ENCODE assay signal across 21 mouse cellular contexts in the genomic region with DNA sequence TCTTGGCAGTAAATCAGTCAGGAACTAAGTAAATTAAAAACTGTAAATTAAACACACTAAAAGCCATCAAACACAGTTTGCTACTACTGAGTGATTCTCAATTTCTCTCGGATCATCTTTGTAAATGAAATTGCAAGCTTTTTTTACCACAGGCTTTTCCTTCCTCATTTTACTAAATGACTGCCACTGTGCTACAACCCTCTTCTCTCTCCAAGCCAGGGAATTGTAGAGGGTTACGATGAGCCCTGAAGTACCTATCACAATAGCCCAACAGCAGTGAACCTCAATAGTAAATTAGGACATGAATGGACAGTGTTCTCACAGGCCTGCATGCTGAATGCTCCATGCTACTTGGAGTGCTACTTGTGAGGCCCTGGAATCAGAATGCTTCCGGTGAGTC. TPM values are rescaled to one million over a fixed set of nuclear protein-coding genes. Genes with fewer than 3 reads are reported as not detected.
"Had no signal": no experiment of that assay in that cellular context is flagged by ENCODE, and none has a peak within 500 bp of the region (broad histone marks: within the 10 kb centered on the region; RNA-seq: fewer than 3 reads in every experiment).

No protein-coding gene starts in this region.

- H3K4me2 ChIP-seq: limb, embryonic 13.5 days; liver, embryonic 12.5 days; midbrain, embryonic 12.5 days; neural tube, embryonic 13.5 days; stomach, embryonic 15.5 days had no signal

- H3K9me3 ChIP-seq: limb, embryonic 13.5 days; liver, embryonic 12.5 days; midbrain, embryonic 12.5 days; neural tube, embryonic 13.5 days; stomach, embryonic 15.5 days had no signal

- ATAC-seq: intestine, postnatal 0 days; liver, embryonic 12.5 days; midbrain, embryonic 16.5 days had no signal

- H3K27ac ChIP-seq: kidney, postnatal 0 days; limb, embryonic 13.5 days; liver, embryonic 12.5 days; midbrain, embryonic 12.5 days; neural tube, embryonic 13.5 days; stomach, embryonic 15.5 days had no signal

- H3K27me3 ChIP-seq: limb, embryonic 13.5 days; liver, embryonic 12.5 days; midbrain, embryonic 12.5 days; neural tube, embryonic 13.5 days; stomach, embryonic 15.5 days had no signal

- H3K9ac ChIP-seq: limb, embryonic 13.5 days; liver, embryonic 12.5 days; midbrain, embryonic 12.5 days; neural tube, embryonic 13.5 days; stomach, embryonic 15.5 days had no signal

- H3K4me3 ChIP-seq: limb, embryonic 13.5 days; liver, embryonic 12.5 days; midbrain, embryonic 12.5 days; neural tube, embryonic 13.5 days; stomach, embryonic 15.5 days had no signal

- H3K4me1 ChIP-seq: limb, embryonic 13.5 days; liver, embryonic 12.5 days; midbrain, embryonic 12.5 days; neural tube, embryonic 13.5 days; stomach, embryonic 15.5 days had no signal

- DNase-seq: kidney, adult 8-10 months; kidney, postnatal 36 days; left cerebral cortex, postnatal 4 days; lung, adult 18-20 months; right cerebral cortex, postnatal 14 days; thymus, adult 2 months; thymus, postnatal 25 days had no signal

RNA-seq across cellular contexts. Expression of gene Gm43191, which starts 47.0 kb away (rescaled TPM):
- total RNA-seq: layer of hippocampus, adult 8-10 months; megakaryocyte-erythroid progenitor cell, adult 5-6 weeks had no signal
- polyA plus RNA-seq: intestine, postnatal 0 days; kidney, postnatal 0 days; limb, embryonic 13.5 days; liver, embryonic 12.5 days; lung, embryonic 16.5 days; midbrain, embryonic 12.5 days; midbrain, embryonic 16.5 days; neural tube, embryonic 13.5 days; spleen, adult 2 months; stomach, embryonic 15.5 days; testis, adult 2 months; thymus, adult 2 months; urinary bladder, adult 2 months had no signal
